Mouse (Mus musculus): ENCODE measurements around the gene Erc2.
"Not testable (repeated sequence)": the region's sequence is repeated elsewhere in the genome, so short reads cannot be mapped to it uniquely, and the experiment has no call there.

Gene Erc2

DNA sequence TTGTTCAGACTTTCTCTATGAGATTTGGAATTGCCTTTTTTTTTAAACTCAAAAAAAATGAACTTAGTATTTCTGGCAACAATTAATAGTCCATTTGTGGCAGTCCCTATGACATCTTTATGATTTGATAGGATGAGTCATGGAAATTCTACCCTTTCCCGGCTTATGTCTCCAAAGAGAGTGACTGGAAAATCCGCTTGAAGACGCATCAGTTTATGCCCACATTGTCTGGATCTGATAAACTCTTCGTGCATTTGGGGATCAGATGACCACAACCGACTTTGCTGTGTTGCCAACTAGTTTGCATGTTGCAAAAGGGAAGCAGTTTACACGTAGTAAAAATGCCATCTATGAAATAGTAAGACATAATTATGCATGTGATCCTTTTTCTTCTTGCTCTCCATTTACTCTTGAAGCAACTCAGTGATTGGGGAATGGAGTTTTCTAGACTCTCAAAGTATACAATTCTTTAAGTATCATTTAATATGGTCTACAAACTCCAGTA, 215.4 kb downstream of the Erc2 start:
- no peak for DNase-seq

DNA sequence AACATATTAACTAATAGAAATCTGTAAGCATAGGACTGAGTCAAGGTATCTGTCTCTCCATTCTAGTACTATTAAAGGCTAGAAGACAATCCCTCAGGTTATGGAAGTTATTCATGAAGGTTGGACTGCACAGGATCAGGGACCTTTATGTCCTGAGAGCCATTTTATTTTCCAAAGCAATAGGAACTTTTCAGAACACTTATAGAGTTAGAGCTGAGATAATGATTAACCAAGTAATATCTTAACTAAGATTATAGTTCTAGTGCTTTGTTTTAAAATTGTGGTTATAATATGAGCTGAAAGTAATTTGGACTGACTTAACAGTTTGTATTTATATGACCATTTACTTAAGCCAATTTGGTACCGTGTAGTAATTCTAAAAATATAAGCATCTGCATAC, 217.9 kb downstream of the Erc2 start:
- DNase-seq, result no peak

GRCm38 (mm10) chr14:27846875-27847274, 224.6 kb downstream of the Erc2 start:
- peak; percentile 80 for DNase-seq

GRCm38 (mm10) chr14:27847291-27847690, 225.1 kb downstream of the Erc2 start:
- DNase-seq, result no peak

DNA sequence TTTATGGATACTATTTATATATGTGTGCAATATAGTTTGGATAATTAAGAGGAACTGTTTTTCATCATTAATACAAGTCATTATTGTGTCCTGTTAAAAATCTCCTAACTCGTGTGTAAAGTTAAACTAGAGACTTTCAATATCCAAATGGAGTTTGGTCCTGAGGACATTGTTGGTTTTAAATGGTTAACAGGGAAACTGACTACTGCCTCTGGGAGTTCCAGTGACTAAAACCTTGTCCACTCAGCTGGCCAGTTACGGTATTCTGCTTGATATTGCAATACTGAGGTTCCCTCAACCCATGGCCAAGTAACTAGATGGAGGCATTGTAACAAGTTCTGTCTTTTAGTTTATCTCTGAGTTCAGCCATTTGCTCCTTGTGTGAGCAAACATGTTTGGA, 229.0 kb downstream of the Erc2 start:
- DNase-seq, result no peak

DNA sequence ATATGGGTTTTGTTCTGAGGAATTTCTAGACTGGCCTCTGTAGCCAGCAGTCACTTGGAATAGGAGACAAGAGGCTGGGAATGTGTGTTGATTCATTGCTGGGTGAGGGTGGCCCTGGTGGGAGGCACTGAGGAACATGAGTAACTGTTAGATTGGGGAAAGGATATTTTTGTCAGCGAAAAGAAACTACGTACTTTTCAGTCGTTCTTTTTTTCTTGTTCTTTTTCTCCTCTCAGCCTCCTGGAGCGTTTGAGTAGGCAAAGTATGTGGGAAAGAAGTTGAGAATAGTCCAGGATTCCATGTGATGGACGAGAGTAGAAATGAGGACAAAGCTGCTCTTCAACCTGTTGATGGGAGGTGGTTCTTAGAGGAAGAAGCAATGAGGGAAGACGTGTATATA, 230.4 kb downstream of the Erc2 start:
- no peak for DNase-seq

GRCm38 (mm10) chr14:27860371-27861046, 238.3 kb downstream of the Erc2 start:
- DNase-seq, result peak; percentile 89

DNA sequence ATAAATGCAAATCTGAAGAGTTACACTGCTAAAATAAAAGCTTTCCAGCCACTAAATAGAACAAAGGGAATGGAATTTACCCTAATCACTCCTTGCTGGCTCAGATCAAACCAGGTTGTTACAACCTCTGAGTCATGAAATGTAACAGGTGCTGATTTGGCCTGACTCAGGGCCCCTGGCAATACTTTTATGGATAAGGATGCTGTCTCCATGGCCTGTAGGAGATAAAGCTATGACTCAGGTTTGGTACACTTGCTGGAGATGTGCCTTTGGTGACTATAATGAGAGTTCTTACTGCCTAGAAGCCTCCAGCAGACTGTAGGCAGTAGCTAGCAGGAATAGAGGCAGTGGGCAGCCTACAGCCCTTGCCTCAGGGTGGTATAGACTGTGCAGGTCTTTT, 240.1 kb downstream of the Erc2 start:
- DNase-seq, result no peak

- DNase-seq, result no peak
These were observed 245.2 kb downstream of the Erc2 start for GRCm38 (mm10) chr14:27867386-27867785.

GRCm38 (mm10) chr14:27873619-27874018, 251.4 kb downstream of the Erc2 start:
- no peak for DNase-seq

GRCm38 (mm10) chr14:27875991-27876411, 253.8 kb downstream of the Erc2 start:
- peak; percentile 38 for DNase-seq

DNA sequence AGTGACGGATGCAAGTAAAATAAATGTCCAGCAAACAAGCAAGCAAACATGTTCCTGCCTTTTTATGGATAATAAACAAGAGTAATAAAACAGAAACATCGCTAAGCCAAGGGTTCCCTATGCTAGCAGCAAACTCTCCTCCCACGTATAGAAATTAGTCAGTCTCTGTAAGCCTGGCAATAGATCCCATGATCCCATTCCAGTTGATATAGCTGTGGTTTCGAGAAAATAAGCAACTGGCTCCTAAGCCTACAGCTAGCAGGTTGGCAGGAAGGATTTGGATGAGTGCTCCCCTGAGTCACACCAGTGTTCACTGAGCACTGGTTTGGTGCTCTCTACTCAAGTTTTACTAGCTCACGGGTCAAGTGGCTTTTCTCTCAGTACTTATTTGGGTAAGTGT, 259.7 kb downstream of the Erc2 start:
- peak; percentile 46 for DNase-seq

GRCm38 (mm10) chr14:27886337-27886736, 264.1 kb downstream of the Erc2 start:
- DNase-seq, result not testable (repeated sequence)

- DNase-seq, result peak; percentile 35
These were observed 265.3 kb downstream of the Erc2 start for GRCm38 (mm10) chr14:27887488-27887887.

- no peak for DNase-seq
These were observed 267.4 kb downstream of the Erc2 start for GRCm38 (mm10) chr14:27889650-27890049.

DNA sequence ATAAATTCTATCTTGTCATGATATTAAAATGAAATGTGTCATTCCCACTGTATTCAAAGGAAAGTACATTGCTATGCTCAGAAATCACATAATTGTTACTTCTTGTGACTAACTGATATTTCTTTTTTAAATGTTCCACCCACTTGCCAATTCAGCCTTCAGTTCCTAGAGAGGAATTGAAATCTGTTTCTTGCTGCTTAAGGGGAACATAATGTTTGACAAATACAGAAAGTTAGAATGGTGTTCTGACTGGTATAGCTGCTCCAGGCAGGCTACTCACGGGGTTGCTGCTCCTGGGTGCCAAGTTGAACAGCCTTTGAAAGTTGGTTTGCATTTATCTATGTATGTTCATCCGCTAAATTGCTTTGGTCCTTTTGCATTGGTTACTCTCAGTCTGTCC, 270.2 kb downstream of the Erc2 start:
- no peak for DNase-seq

- no peak for DNase-seq
These were observed 279.5 kb downstream of the Erc2 start for GRCm38 (mm10) chr14:27901772-27902171.

DNA sequence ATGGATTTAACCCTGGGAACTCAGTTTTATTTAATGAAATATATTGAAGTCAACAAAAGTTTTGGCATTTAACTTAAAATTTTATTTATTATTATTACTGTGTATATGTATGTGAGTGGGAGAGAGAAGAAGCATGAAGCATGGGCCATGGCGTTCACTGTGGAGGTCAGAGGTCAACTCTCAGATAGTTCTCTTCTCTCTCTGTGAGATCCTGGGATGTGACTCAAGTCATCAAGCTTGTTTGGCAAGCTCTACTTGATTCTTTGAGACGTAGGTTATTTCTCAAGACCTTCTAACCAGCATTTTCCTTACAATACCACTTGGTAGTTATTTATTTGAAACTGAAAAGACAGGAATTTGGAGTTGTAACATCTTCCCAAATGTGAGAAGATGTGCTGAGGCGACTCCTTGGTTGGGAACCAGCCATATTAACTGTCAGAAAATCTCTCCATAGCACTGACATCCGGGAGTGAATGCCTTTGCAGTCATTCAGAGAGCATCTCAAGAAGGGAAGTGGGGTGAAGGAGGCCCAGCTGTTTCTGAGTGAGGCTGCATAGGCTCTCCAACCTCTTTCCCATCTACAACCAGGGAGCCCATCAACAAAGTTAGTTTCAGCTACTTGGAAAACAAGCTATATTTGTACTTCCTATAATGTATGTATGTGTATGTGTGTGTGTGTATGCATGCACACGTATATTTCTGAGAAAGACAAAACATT, 299.6 kb downstream of the Erc2 start:
- DNase-seq, result no peak

DNA sequence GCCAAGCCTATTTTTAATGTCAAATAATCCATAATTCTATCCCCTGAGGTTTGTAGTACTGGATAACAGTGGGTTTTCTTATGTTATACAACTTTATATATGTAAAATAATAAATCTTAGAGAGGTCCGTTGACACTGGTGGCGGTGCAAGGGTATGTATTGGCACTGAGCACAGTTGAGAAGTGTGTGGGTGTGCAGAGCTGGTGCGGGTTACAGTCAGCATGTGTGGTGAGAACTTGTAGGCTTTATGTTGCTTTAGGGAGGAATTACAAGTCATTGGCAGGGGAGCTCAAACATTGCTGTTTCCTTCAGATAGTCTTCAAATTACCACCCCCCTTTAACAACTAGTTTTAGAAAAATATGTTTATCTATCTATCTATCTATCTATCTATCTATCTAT, 305.1 kb downstream of the Erc2 start:
- no peak for DNase-seq

- DNase-seq, result no peak
These were observed 311.3 kb downstream of the Erc2 start for GRCm38 (mm10) chr14:27933533-27933932.

GRCm38 (mm10) chr14:27935714-27936113, 313.5 kb downstream of the Erc2 start:
- DNase-seq, result peak; percentile 44

DNA sequence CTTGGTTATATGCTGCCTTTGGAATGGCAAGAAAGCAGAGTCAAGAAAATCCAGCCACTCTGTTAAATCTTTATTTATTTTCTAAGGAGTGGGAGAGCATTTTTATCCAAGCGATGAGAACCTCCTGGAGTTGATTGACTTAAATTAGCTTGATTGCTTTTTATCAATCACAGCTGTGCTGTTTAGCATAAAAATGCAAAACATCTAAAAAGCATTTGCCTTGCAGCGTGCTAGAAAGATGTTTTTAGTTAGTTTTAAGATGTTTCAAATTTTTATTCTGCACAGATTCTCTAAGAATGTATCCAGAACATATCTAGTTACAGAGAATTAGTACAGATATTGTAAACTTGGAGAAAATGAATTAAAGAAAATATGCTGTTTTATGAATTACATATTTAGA, 315.7 kb downstream of the Erc2 start:
- DNase-seq, result no peak

- DNase-seq, result no peak
These were observed 323.0 kb downstream of the Erc2 start for GRCm38 (mm10) chr14:27945276-27945675.

DNA sequence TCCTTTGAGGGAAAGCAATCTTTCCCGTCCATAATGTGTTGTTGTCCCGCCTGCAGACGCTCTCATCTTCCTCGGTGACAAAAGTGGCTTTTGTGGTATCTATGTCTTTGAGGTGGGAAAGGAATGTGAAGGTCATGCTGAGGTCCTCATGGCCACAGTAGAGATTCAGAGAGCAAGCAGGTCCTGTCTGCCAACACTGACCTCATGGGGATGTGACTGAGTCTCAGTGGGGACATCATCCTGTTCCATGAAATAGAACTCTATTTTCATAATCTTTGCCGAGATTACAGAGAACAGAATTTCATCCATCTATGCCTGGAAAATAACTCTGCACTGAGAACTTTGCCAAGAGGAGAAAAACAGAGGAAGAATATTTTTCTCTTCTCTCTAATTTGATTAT, 324.0 kb downstream of the Erc2 start:
- no peak for DNase-seq

- DNase-seq, result no peak
These were observed 326.2 kb downstream of the Erc2 start for GRCm38 (mm10) chr14:27948391-27948790.
